Mouse (Mus musculus) heart, postnatal 0 days (tissue): Measurements from ENCODE around the gene Ybx3. TPM values are rescaled to one million over a fixed set of nuclear protein-coding genes. Genes with fewer than 3 reads are reported as not detected.

Source experiments
- ATAC-seq: fragments of 200-750 bp; cut with Nextera tagmentation; 2 replicates; pipeline ENCODE4 v1.8.0; 2017; ENCODE audit warnings: low read depth, moderate number of reproducible peaks, moderate library complexity; ENCODE audit not compliant: insufficient read depth
- DNase-seq: peaks from one replicate; pipeline ENCODE4 v3.0.0-alpha.2; 2016; ENCODE audit warnings: low spot score
- H3K27ac ChIP-seq: fragments of 300-500 bp; sonication (generic); 2 replicates; pipeline ENCODE4 v1.5.1; 2014; ENCODE audit warnings: low read depth, mild to moderate bottlenecking
- H3K27me3 ChIP-seq: fragments of 300-500 bp; sonication (generic); 2 replicates; pipeline ENCODE4 v1.6.1; 2014; ENCODE audit warnings: low read length, mixed read lengths; ENCODE audit not compliant: control insufficient read depth, insufficient read depth
- H3K36me3 ChIP-seq: fragments of 300-500 bp; sonication (generic); replicated peaks from 2 replicates; pipeline ENCODE4 v1.6.1; 2014; ENCODE audit warnings: low read length, mixed read lengths; ENCODE audit not compliant: control insufficient read depth, insufficient read depth
- H3K4me1 ChIP-seq: fragments of 300-500 bp; sonication (generic); 2 replicates; pipeline ENCODE4 v1.6.1; 2014; ENCODE audit warnings: antibody characterized with exemption; ENCODE audit not compliant: control insufficient read depth, insufficient read depth
- H3K4me2 ChIP-seq: fragments of 300-500 bp; sonication (generic); 2 replicates; pipeline ENCODE4 v1.6.1; 2014; ENCODE audit warnings: low read depth, mild to moderate bottlenecking, low read length, moderate library complexity
- H3K4me3 ChIP-seq: fragments of 300-500 bp; sonication (generic); 2 replicates; pipeline ENCODE4 v1.5.1; 2014; ENCODE audit warnings: low read depth, low read length
- H3K9ac ChIP-seq: fragments of 300-500 bp; sonication (generic); replicated peaks from 2 replicates; pipeline ENCODE4 v1.6.1; 2014; ENCODE audit warnings: low read depth, low read length, mixed read lengths
- H3K9me3 ChIP-seq: fragments of 300-500 bp; sonication (generic); replicated peaks from 2 replicates; pipeline ENCODE4 v1.6.1; 2016; ENCODE audit warnings: low read length; ENCODE audit not compliant: control insufficient read depth
- CTCF ChIP-seq: IDR thresholded peaks from 2 replicates; pipeline ENCODE4 v1.5.1; 2016; ENCODE audit warnings: antibody characterized with exemption, control low read depth, low read depth
- EP300 ChIP-seq: IDR thresholded peaks from 2 replicates; pipeline ENCODE4 v1.6.1; 2016; ENCODE audit warnings: antibody characterized with exemption, low read depth
- WGBS: fragments of 180-500 bp; shearing (Covaris S2); extraction: QIAGEN DNeasy Blood & Tissue Kit; methylation state at CpG from one replicate; pipeline ENCODE4 v1.1.7; 2014; 5-methylcytosine and 5-hydroxymethylcytosine counted together
- polyA plus RNA-seq: library from polyadenylated mRNA; unstranded; fragments of >200 nt; fragmentation: Nextera tagmentation; extraction: Ambion mirVana; gene quantifications from 2 replicates; pipeline ENCODE4 v1.2.1, GENCODE M21; 2015
- total RNA-seq: library from RNA; depleted of rRNA; stranded (reverse); fragments of >200 nt; gene quantifications from 2 replicates; pipeline ENCODE4 v1.2.3, GENCODE M21; 2014; ENCODE audit warnings: low replicate concordance; rRNA removed

Ybx3 gene
- total RNA-seq (194 and 238 TPM in 2 replicates), polyA plus RNA-seq (54.6 and 61.7 TPM in 2 replicates)

- Histone ChIP-seq H3K4me3 (peak within 1 kb of the TSS; percentile 73), H3K9ac (peak within 1 kb of the TSS; percentile 95), H3K27me3 (no peaks in the 10 kb centered on the region), H3K4me1 (peaks cover 12% of the 10 kb centered on the region; the same call in 1 of the 2 replicates), H3K4me2 (peak within 1 kb of the TSS; percentile 88), H3K36me3 (no peaks in the 10 kb centered on the region), H3K9me3 (no peaks in the 10 kb centered on the region), H3K27ac (peak within 1 kb of the TSS; percentile 95)
- WGBS: under 1% methylated on average over 57 of the region's 107 CpGs
- peak; percentile 86 for DNase-seq
- TF ChIP-seq EP300 (no peak), CTCF (no peak)
- ATAC-seq: peak; percentile 93
Measured at GRCm38 (mm10) chr6:131388040-131389021, at the start of gene Ybx3. Ybx3 (minus strand) TSS chr6:131388476.

DNA sequence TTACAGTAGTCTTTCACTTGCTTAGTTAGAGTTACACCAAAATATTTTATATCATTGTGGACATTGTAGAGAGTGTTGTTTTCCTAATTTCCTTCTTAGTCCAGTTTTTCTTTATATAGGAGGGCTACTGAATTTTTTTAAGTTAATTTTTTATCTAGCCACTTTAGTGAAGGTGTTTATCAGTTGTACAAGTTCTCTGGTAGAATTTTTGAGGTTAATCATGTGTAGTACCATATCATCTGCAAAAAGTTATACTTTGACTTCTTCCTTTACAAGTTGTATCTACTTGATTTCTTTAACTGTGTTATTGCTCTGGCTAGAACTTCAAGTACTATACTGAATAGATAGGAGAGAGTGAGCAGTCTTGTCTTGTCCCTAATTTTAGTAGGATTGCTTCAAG lies 48.4 kb upstream of the Ybx3 start:
- no peak for DNase-seq
- 0 out of 2 replicates have a peak, but pooled peaks cover 10% of the 10 kb centered on the region for H3K27me3 ChIP-seq
- H3K4me3 ChIP-seq: no peak overlapping the region
- no peak for ATAC-seq
- no peaks in the 10 kb centered on the region for H3K36me3 ChIP-seq
- H3K9me3 ChIP-seq: no peaks in the 10 kb centered on the region
- H3K27ac ChIP-seq: no peak overlapping the region
- H3K4me1 ChIP-seq: no peaks in the 10 kb centered on the region
- TF ChIP-seq CTCF: no peak
- TF ChIP-seq EP300: no peak
- H3K4me2 ChIP-seq: no peak overlapping the region
- no peak overlapping the region for H3K9ac ChIP-seq

DNA sequence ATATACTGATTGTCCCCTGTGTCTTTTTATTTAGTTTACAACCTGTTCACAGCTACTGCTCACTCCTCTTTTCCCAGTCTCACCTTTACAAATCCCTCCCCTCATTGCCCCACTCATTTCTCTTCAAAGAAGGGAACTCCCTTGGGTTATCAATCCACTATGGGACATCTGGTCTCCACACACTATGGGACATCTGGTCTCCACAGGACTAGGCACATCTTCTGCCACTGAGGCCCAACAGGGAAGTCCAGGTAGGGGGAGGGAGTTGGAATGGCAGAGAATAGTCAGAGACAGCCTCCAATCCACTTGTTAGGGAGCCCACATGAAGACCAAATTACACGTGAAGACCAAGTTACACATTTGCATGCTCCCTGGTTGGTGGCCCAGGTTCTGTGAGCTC lies 45.8 kb upstream of the Ybx3 start:
- 38% methylated on average over 1 of the region's 1 CpGs for WGBS
- peak overlapping the region; percentile 63; the same call in 1 of the 2 replicates for H3K4me2 ChIP-seq
- 0 out of 2 replicates have a peak, but pooled peaks cover 10% of the 10 kb centered on the region for H3K27me3 ChIP-seq
- no peaks in the 10 kb centered on the region for H3K36me3 ChIP-seq
- H3K4me1 ChIP-seq: no peaks in the 10 kb centered on the region
- no peak for DNase-seq
- H3K9me3 ChIP-seq: no peaks in the 10 kb centered on the region
- no peak for TF ChIP-seq EP300
- TF ChIP-seq CTCF: no peak
- peak overlapping the region; percentile 38 for H3K4me3 ChIP-seq
- H3K9ac ChIP-seq: no peak overlapping the region
- no peak for ATAC-seq
- H3K27ac ChIP-seq: no peak overlapping the region

DNA sequence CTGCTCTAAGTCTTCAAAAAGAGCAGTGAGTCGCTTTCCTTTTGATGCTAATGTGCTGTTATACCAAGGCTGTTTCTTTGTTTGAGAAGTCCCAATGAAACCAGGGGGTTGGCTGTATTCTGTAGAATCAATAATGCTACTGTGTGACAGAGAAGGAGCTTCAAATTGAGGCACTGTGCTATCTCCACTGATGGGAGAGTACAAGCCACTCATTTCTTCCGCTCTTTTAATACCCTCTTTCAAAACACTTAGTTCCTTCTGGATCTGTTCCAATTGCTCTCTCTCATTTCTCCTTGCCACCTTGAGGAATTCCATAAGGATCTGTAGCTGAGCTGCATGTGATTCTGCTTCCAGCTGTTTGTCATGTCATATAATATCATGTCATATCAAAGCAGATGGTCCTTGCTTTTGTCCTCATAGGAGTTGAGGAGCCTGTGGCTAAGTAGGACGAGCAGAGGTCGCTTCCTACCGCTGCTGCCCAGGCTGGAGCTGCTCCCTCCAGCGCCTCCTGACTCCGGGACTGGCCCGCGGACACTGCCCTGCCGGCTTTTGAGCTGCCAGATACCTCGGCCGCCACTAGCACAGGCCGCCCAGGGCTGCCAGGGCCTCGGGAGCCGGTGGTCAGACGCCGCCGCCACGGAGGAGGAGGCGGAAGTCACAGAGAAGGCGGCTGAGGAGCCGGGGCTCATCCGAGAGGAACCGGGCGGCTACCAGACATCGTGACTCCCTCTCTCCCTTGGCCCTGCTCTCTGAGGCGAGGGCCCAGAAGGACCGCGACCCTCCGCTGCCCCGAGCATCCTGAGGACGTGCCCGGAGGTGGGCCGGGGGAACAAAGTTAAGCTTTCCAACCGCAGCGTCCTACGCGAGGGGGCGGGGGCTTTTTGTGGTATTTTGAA lies 45.1 kb upstream of the Ybx3 start:
- ATAC-seq: no peak; the same call in 1 of the 2 replicates
- no peaks in the 10 kb centered on the region for H3K36me3 ChIP-seq
- 7% methylated on average over 32 of the region's 39 CpGs for WGBS

DNA sequence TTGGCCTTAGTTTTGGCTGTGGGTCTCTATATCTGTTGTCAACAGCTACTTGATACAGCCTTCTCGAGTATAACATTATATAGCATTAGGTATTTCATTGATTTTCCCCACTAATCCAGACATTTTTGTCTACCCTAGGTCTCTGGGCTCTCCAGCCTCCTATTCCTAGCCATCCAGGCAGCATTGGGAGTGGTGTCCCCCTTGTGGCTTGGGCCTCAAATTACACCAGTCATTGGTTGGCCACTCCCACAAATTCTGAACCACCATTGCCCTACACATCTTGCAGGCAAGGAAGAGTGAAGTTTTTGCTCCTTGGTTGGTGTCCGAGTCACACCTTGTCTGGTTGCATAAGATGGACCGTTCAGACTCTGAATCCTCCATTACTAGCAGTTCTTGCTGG lies 33.3 kb upstream of the Ybx3 start:
- DNase-seq (peak; percentile 47), ATAC-seq (no peak; the same call in 1 of the 2 replicates)
- WGBS: 64% methylated on average over 3 of the region's 3 CpGs

More for the DNA sequence above, 45.1 kb upstream of the Ybx3 start:
- no peaks in the 10 kb centered on the region for H3K4me1 ChIP-seq
- no peak overlapping the region for H3K27ac ChIP-seq
- H3K4me2 ChIP-seq: peak overlapping the region; percentile 63
- 0 out of 2 replicates have a peak, but pooled peaks cover 10% of the 10 kb centered on the region for H3K27me3 ChIP-seq
- H3K4me3 ChIP-seq: peak overlapping the region; percentile 38
- H3K9ac ChIP-seq: peak overlapping the region; percentile 39; the same call in 1 of the 2 replicates
- DNase-seq: no peak
- no peak for TF ChIP-seq EP300
- no peaks in the 10 kb centered on the region for H3K9me3 ChIP-seq

More for the DNA sequence above, 33.3 kb upstream of the Ybx3 start:
- Histone ChIP-seq H3K4me2 (no peak overlapping the region), H3K9ac (no peak overlapping the region), H3K4me1 (no peaks in the 10 kb centered on the region), H3K27me3 (no peaks in the 10 kb centered on the region), H3K27ac (no peak overlapping the region), H3K4me3 (no peak overlapping the region), H3K36me3 (no peaks in the 10 kb centered on the region), H3K9me3 (no peaks in the 10 kb centered on the region)
- TF ChIP-seq CTCF (peak; percentile 69), EP300 (no peak)
